Mouse (Mus musculus) forebrain, embryonic 15.5 days (tissue): ENCODE results near the gene Trcg1. TPM values are rescaled to one million over a fixed set of nuclear protein-coding genes. Genes with fewer than 3 reads are reported as not detected.

Experiments
- ATAC-seq: fragments of 200-750 bp; cut with Nextera tagmentation; replicated peaks from 2 replicates; pipeline ENCODE4 v1.8.0; 2017; ENCODE audit warnings: mild to moderate bottlenecking, moderate TSS enrichment, moderate library complexity
- H3K27ac ChIP-seq: fragments of 300-500 bp; sonication (generic); replicated peaks from 2 replicates; pipeline ENCODE4 v1.5.1; 2015; ENCODE audit warnings: mild to moderate bottlenecking, inconsistent platforms
- H3K27me3 ChIP-seq: fragments of 300-500 bp; sonication (generic); 2 replicates; pipeline ENCODE4 v1.6.1; 2015; ENCODE audit warnings: inconsistent platforms
- H3K36me3 ChIP-seq: fragments of 300-500 bp; sonication (generic); 2 replicates; pipeline ENCODE4 v1.6.1; 2015; ENCODE audit warnings: mild to moderate bottlenecking, inconsistent platforms
- H3K4me1 ChIP-seq: fragments of 300-500 bp; sonication (generic); 2 replicates; pipeline ENCODE4 v1.6.1; 2015; ENCODE audit warnings: inconsistent platforms
- H3K4me2 ChIP-seq: fragments of 300-500 bp; sonication (generic); replicated peaks from 2 replicates; pipeline ENCODE4 v1.6.1; 2015; ENCODE audit warnings: mild to moderate bottlenecking, inconsistent platforms
- H3K4me3 ChIP-seq: fragments of 300-500 bp; sonication (generic); 2 replicates; pipeline ENCODE4 v1.5.1; 2015; ENCODE audit warnings: mild to moderate bottlenecking, inconsistent platforms
- H3K9ac ChIP-seq: fragments of 300-500 bp; sonication (generic); replicated peaks from 2 replicates; pipeline ENCODE4 v1.6.1; 2015; ENCODE audit warnings: mild to moderate bottlenecking, inconsistent platforms
- H3K9me3 ChIP-seq: fragments of 300-500 bp; sonication (generic); 2 replicates; pipeline ENCODE4 v1.6.1; 2016; ENCODE audit warnings: inconsistent platforms
- WGBS: fragments of 180-500 bp; shearing (Covaris S2); methylation state at CpG from one replicate; pipeline ENCODE4 v1.1.7; 2015; ENCODE audit warnings: mixed read lengths; 5-methylcytosine and 5-hydroxymethylcytosine counted together
- polyA plus RNA-seq: library from polyadenylated mRNA; unstranded; fragments of >200 nt; fragmentation: Nextera tagmentation; extraction: Ambion mirVana; gene quantifications from 2 replicates; pipeline ENCODE4 v1.2.1, GENCODE M21; 2015

Trcg1 gene
- polyA plus RNA-seq, 1 experiment from 2014 or later: not detected

DNA sequence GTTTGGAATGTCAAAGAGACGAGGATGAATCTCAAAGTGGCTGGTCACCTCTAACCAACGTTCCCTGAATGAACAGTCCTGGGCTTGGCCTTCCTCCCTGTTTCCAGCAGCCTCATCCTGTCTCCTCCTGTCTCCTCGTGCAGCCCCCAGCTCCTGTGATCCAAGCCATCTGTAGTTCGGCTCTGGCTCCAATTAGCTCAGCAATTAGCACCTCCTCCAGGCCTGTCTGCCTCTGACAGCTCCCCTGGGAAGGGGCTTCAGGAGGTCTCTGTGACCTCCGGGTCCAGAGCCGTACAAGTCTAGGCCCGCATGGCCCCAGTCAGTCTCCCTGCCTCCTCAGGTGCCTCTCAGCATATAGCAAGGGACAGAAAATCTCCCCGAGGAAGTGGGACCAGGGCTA lies 34.0 kb downstream of the Trcg1 start:
- no peaks in the 10 kb centered on the region for H3K36me3 ChIP-seq
- 0 out of 2 replicates have a peak overlapping the region, but pooled peaks have one; percentile 3 for H3K27ac ChIP-seq
- WGBS: 21% methylated on average over 8 of the region's 8 CpGs
- H3K9me3 ChIP-seq: no peaks in the 10 kb centered on the region
- ATAC-seq: 0 out of 2 replicates have a peak, but pooled peaks have one; percentile 32
- no peaks in the 10 kb centered on the region for H3K27me3 ChIP-seq
- no peak overlapping the region for H3K9ac ChIP-seq
- H3K4me3 ChIP-seq: no peak overlapping the region
- H3K4me1 ChIP-seq: peaks cover 14% of the 10 kb centered on the region
- H3K4me2 ChIP-seq: no peak overlapping the region

DNA sequence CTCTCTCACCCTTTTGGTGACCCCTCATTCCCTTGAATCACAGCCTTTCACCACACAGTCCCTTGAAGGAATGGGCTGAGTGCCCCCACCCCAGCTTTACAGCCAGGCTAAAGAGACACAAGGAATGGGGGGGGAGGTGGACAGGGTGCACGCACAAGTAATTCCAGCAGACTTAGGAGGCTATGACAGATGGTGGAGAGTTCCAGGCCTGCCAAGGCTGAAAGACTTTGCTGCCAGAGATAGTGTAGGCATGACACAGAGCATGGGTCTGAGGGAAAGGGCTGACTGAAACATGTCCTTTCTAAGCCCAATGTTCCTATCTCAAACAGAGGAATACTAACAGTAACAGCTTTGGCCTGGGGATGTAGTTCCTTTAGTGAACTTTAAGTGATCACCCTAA lies 34.7 kb downstream of the Trcg1 start:
- Histone ChIP-seq H3K36me3 (no peaks in the 10 kb centered on the region), H3K4me3 (no peak overlapping the region), H3K9ac (no peak overlapping the region), H3K4me1 (peaks cover 14% of the 10 kb centered on the region), H3K4me2 (no peak overlapping the region), H3K27ac (no peak overlapping the region), H3K9me3 (no peaks in the 10 kb centered on the region), H3K27me3 (no peaks in the 10 kb centered on the region)
- no peak for ATAC-seq
- WGBS: 78% methylated on average over 1 of the region's 1 CpGs

DNA sequence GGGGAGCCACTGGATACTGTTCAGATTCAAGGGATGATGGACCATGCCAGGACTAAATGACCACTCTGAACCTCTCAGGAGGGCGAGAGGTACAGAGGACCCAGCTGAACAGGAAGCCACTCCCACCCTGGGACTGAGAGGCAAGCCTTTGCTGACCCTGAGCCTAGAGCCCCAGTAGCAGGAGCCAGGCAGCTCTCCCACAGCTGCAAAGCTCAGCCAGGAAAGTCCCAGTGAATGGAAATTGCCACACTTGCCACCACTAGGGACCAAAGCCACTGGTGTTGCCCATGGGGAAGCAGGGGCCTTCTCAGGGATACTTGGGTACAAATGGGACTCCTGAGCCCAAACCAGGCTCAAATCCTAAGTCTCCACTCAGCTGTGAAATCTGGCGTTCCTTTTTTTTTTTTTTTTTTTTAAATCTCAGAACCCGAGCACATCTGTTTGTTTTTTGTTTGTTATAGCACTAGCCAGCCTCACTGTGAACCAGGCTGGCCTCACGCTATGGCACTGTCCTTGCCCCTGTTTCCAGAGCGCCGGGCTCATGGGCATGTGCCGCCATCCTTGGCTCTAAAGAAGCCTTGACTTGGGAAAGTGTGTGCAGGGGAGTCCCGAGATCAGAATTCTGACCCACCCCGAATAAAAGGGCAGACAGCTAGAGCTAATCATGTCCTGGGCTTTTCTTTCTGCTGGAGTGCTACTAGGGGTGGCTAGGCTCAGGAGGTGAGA lies 35.6 kb downstream of the Trcg1 start:
- H3K27me3 ChIP-seq: no peaks in the 10 kb centered on the region
- H3K4me2 ChIP-seq: no peak overlapping the region
- no peak overlapping the region for H3K27ac ChIP-seq
- no peaks in the 10 kb centered on the region for H3K9me3 ChIP-seq
- ATAC-seq: no peak
- 58% methylated on average over 9 of the region's 9 CpGs for WGBS
- H3K4me1 ChIP-seq: peaks cover 14% of the 10 kb centered on the region
- H3K4me3 ChIP-seq: no peak overlapping the region
- H3K36me3 ChIP-seq: no peaks in the 10 kb centered on the region
- no peak overlapping the region for H3K9ac ChIP-seq

DNA sequence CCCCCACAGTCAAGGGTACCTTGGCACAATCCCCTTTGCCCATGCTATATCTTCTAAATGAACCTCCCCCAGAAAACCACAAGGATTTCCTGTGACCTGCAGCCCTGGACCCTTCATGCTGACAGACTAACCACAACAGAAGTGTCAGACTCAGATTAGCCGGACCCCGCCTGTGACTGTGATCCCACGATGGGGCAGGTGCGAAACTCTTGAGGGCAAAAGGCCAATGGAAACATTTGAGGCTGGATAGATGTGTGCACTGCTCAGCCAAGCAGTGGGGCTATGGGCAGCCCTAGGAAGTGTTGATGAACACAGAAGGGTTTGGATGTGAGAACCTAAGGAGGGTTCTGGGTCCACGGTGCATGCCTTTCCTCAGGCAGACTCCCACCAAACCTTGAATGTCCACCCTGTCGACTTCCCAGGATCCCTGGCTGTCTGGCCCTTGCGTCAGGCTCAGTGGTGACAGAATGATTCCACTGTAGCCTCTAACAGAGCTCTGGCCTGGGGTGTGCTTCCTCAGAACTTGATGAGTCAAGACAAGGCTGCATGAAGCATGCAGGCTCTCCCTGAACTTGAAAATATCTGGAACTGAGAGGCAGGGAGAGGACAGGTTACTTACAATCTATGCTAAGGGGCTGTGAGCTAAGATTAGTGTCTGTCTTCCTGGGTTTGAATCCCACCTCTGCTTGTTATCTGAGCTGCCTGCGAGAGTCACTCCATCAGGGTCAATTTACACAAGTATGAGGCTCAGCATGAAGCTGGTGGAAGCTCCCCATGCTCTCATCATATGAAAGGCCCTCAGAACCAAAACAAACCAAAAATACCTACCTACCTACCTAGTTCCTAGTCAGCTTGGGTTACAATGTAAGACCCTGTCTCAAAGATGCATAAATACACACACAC lies 36.8 kb downstream of the Trcg1 start:
- Histone ChIP-seq H3K4me3 (no peak overlapping the region), H3K4me1 (peaks cover 14% of the 10 kb centered on the region), H3K9me3 (no peaks in the 10 kb centered on the region), H3K36me3 (no peaks in the 10 kb centered on the region), H3K9ac (no peak overlapping the region), H3K27me3 (no peaks in the 10 kb centered on the region), H3K27ac (no peak overlapping the region), H3K4me2 (no peak overlapping the region)
- ATAC-seq: no peak
- 68% methylated on average over 8 of the region's 8 CpGs for WGBS

DNA sequence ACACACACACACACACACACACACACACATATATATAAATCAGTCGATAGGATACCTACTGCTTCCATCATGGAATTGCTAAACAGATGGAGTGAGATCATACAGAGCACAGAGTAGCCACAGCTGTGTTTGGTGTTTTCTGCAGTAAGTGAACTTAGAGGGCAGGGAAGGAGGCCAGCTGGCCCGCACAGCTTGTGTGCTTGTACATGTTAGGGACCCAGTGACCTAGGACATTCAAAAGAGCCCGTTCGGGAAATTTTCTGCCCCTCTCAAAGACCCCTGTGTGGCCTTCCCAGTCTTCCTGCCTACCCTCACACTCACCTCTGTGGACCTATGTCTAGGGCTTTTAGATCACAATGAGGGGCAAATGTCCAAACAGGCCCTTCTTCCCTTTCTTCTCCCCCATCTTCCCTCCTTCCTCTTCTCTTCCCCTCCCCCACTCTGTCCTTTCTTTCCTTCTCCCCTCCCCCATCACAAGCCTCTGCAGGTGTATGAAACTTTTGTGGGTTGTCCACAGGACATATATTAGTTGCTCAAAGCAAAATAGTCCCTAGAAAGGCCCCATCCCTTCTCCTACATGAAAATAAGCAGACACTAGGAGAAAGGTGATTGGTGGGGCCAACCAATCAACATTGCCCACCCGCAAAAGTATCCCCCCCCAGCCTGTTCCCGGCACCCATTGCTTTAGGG lies 37.6 kb downstream of the Trcg1 start:
- Histone ChIP-seq H3K27ac (no peak overlapping the region), H3K9me3 (no peaks in the 10 kb centered on the region), H3K9ac (no peak overlapping the region), H3K36me3 (no peaks in the 10 kb centered on the region), H3K4me3 (no peak overlapping the region), H3K4me2 (no peak overlapping the region), H3K27me3 (no peaks in the 10 kb centered on the region), H3K4me1 (peaks cover 14% of the 10 kb centered on the region)
- ATAC-seq: no peak
- 29% methylated on average over 6 of the region's 6 CpGs for WGBS

DNA sequence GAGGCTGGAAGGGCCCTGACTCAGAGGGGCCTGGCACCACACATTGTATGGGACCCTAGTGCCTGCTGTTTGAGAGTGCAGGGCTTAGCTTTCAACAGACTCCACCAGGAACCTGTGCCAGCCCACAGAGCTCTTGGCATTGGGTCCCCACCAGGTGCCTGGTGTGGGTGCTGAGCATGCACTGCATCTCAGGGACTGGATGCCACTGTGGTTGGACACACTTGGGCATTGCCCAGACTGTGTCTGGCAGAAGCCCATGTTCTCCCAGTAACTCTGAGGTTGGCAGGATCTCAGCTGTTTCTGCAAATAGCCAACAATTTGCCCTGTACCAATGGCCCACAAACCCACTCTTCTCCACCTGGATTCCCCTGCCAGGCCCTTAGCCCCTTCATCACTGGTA lies 40.0 kb downstream of the Trcg1 start:
- no peaks in the 10 kb centered on the region for H3K27me3 ChIP-seq
- no peaks in the 10 kb centered on the region for H3K36me3 ChIP-seq
- no peak overlapping the region for H3K9ac ChIP-seq
- H3K4me1 ChIP-seq: peaks cover 3% of the 10 kb centered on the region
- no peak overlapping the region for H3K4me3 ChIP-seq
- H3K4me2 ChIP-seq: no peak overlapping the region
- H3K9me3 ChIP-seq: no peaks in the 10 kb centered on the region
- no peak for ATAC-seq
- H3K27ac ChIP-seq: no peak overlapping the region

DNA sequence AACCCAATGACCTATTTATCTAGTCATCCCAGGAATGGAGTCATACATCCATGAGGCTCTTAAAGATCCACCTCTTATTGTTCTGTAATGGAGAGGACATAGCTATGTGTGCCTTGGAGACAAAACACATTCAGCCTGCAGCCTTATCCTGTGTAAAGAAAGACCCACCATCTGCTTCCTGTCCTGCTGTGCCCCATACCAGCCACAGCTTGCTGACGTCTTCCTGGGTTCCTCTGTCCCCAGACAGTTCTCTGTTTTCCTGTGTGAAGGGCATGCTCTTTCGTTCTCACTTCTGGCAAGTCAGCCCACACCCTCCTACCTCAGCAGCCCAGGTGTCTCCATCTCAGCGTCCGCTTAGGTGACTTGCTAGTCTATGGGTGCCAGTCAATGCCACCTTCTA lies 41.9 kb downstream of the Trcg1 start:
- Histone ChIP-seq H3K9ac (no peak overlapping the region), H3K9me3 (no peaks in the 10 kb centered on the region), H3K36me3 (no peaks in the 10 kb centered on the region), H3K27ac (no peak overlapping the region), H3K4me1 (peaks cover 9% of the 10 kb centered on the region), H3K4me2 (no peak overlapping the region), H3K4me3 (no peak overlapping the region), H3K27me3 (no peaks in the 10 kb centered on the region)
- no peak for ATAC-seq
- 77% methylated on average over 4 of the region's 4 CpGs for WGBS

DNA sequence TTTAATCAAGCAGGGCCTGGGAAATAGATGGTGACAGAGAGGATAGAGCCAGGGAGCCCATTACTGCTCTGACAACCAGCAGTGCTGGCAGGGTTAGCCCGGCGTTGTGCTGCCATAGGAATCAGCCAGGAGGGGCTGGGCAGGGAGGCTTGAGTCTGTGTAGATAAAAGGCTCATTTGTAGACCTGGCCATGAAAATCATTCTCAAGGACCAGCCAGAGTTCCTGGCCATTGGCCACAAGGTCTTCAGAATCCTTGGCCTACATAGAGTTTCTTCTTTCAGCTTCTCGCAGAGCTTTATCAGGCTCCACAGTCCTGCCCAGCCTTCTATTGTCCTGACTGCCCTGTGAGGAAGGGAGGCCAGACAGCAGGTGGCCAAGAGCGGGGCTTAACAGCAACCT lies 43.1 kb downstream of the Trcg1 start:
- 60% methylated on average over 4 of the region's 4 CpGs for WGBS
- H3K9me3 ChIP-seq: no peaks in the 10 kb centered on the region
- H3K4me1 ChIP-seq: peaks cover 9% of the 10 kb centered on the region

DNA sequence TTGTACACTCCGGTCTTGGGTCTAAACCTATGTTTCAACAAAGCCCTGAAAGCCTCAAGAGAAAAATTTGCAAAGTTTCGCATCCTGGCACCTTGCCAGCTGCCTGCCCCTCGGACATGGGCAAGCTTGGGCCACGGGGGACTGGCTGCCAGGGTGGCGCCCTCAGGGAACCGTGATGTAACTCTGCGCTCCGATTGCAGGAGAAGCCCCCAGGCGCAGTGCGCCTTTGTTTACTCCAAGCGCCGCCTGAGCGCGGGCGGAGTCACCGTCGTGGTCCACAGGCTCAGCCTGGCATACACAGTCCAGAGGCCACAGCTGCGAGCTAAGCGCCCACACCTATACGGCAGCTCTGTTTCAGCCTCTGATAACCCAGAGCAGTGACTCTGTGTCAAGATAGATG lies 45.2 kb downstream of the Trcg1 start:
- no peak for ATAC-seq
- H3K4me3 ChIP-seq: peak overlapping the region; percentile 20; the same call in 1 of the 2 replicates
- H3K36me3 ChIP-seq: no peaks in the 10 kb centered on the region
- H3K4me2 ChIP-seq: peak overlapping the region; percentile 45
- 8% methylated on average over 20 of the region's 20 CpGs for WGBS
- no peaks in the 10 kb centered on the region for H3K27me3 ChIP-seq
- no peaks in the 10 kb centered on the region for H3K9me3 ChIP-seq
- H3K27ac ChIP-seq: no peak overlapping the region
- H3K9ac ChIP-seq: peak overlapping the region; percentile 14; the same call in 1 of the 2 replicates
- H3K4me1 ChIP-seq: peaks cover 9% of the 10 kb centered on the region

More for the DNA sequence above, 43.1 kb downstream of the Trcg1 start:
- H3K9ac ChIP-seq: no peak overlapping the region
- ATAC-seq: no peak
- no peaks in the 10 kb centered on the region for H3K27me3 ChIP-seq
- H3K27ac ChIP-seq: no peak overlapping the region
- H3K36me3 ChIP-seq: no peaks in the 10 kb centered on the region
- no peak overlapping the region for H3K4me2 ChIP-seq
- no peak overlapping the region for H3K4me3 ChIP-seq

DNA sequence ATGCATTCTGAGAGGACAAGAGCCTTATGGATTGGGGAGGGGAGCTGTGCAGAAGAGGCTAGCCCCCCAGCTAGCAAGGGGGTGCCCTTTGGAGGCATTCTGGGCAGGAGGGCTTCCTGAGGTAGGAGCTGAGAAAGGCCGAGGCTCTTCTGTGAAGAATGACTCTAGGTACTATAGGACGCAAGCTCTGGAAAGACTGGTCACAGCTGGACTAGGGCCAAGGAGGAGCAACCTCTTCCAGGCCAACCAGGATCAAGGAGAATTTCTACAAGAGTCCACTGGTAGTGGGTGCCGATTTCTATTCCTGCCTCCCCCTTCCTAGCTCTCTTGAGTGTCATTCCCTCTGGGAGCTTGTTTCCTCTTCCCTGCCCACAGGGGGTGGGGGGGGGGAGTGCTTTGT lies 46.3 kb downstream of the Trcg1 start:
- H3K9ac ChIP-seq: no peak overlapping the region
- H3K36me3 ChIP-seq: no peaks in the 10 kb centered on the region
- no peaks in the 10 kb centered on the region for H3K9me3 ChIP-seq
- no peak overlapping the region for H3K4me3 ChIP-seq
- no peak overlapping the region for H3K27ac ChIP-seq
- WGBS: 88% methylated on average over 3 of the region's 3 CpGs
- H3K27me3 ChIP-seq: no peaks in the 10 kb centered on the region
- peaks cover 9% of the 10 kb centered on the region for H3K4me1 ChIP-seq
- ATAC-seq: no peak
- no peak overlapping the region for H3K4me2 ChIP-seq

DNA sequence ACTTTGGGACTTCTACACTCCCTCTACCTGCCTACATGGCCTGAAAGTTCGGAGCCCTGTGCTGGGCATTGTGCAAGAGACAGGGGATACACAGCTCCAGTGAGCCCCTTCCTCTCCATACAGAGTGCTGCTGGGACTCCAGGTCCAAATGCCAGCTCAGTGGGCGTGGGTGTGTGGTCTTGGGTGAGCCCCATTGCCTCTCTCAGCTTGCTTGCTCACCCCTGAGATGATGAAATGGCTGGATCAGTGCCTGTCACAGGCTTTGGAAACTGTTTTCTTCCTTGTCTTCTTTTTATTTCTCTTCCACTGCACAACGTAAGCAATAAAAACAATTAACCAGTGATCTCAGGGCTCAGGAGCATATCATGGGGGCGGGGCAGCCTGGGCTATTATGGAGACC lies 47.0 kb downstream of the Trcg1 start:
- Histone ChIP-seq H3K4me2 (no peak overlapping the region), H3K9me3 (no peaks in the 10 kb centered on the region)
- 66% methylated on average over 4 of the region's 4 CpGs for WGBS

DNA sequence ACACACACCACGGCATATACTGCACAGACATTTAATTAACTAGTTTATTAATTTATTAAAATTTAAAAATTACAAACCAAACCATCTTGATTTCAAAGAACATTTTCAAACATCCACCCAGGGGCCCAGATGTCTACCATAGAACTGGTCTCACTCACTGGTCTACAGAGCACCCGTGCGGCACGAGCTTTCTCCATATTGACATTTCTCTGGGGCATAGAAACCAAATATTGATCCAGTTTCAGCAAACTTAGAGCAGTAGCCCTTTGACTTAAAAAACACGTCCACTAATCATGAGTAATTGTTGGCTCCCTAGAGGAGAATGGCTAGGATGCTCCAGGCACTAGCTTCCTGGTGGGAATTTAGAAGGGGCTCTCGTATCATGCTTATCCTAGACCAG lies 50.8 kb downstream of the Trcg1 start:
- H3K9ac ChIP-seq: no peak overlapping the region
- H3K9me3 ChIP-seq: no peaks in the 10 kb centered on the region
- H3K4me3 ChIP-seq: no peak overlapping the region
- no peaks in the 10 kb centered on the region for H3K36me3 ChIP-seq
- no peak for ATAC-seq
- H3K27ac ChIP-seq: no peak overlapping the region
- H3K4me1 ChIP-seq: no peaks in the 10 kb centered on the region
- H3K27me3 ChIP-seq: no peaks in the 10 kb centered on the region
- 93% methylated on average over 6 of the region's 6 CpGs for WGBS
- no peak overlapping the region for H3K4me2 ChIP-seq

More for the DNA sequence above, 47.0 kb downstream of the Trcg1 start:
- no peak overlapping the region for H3K9ac ChIP-seq
- H3K4me1 ChIP-seq: peaks cover 9% of the 10 kb centered on the region
- H3K4me3 ChIP-seq: no peak overlapping the region
- no peaks in the 10 kb centered on the region for H3K27me3 ChIP-seq
- no peak overlapping the region for H3K27ac ChIP-seq
- no peak for ATAC-seq
- H3K36me3 ChIP-seq: no peaks in the 10 kb centered on the region
